Mouse (Mus musculus) kidney, embryonic 15.5 days (tissue): ENCODE measurements around the gene Bdh2. TPM values are rescaled to one million over a fixed set of nuclear protein-coding genes. Genes with fewer than 3 reads are reported as not detected.

Source experiments
- ATAC-seq: fragments of 200-750 bp; cut with Nextera tagmentation; replicated peaks from 2 replicates; pipeline ENCODE4 v1.8.0; 2017; ENCODE audit warnings: moderate TSS enrichment; ENCODE audit not compliant: low FRiP score
- H3K27ac ChIP-seq: fragments of 300-500 bp; sonication (generic); 2 replicates; pipeline ENCODE4 v1.5.1; 2015; ENCODE audit warnings: mild to moderate bottlenecking, inconsistent platforms
- H3K27me3 ChIP-seq: fragments of 300-500 bp; sonication (generic); 2 replicates; pipeline ENCODE4 v1.6.1; 2015; ENCODE audit warnings: inconsistent platforms
- H3K36me3 ChIP-seq: fragments of 300-500 bp; sonication (generic); 2 replicates; pipeline ENCODE4 v1.6.1; 2015; ENCODE audit warnings: inconsistent platforms
- H3K4me1 ChIP-seq: fragments of 300-500 bp; sonication (generic); 2 replicates; pipeline ENCODE4 v1.6.1; 2015; ENCODE audit warnings: inconsistent platforms
- H3K4me2 ChIP-seq: fragments of 300-500 bp; sonication (generic); 2 replicates; pipeline ENCODE4 v1.6.1; 2015; ENCODE audit warnings: moderate library complexity, mild to moderate bottlenecking, inconsistent platforms
- H3K4me3 ChIP-seq: fragments of 300-500 bp; sonication (generic); replicated peaks from 2 replicates; pipeline ENCODE4 v1.5.1; 2015; ENCODE audit warnings: mild to moderate bottlenecking, inconsistent platforms
- H3K9ac ChIP-seq: fragments of 300-500 bp; sonication (generic); 2 replicates; pipeline ENCODE4 v1.6.1; 2015; ENCODE audit warnings: mild to moderate bottlenecking, inconsistent platforms
- H3K9me3 ChIP-seq: fragments of 300-500 bp; sonication (generic); replicated peaks from 2 replicates; pipeline ENCODE4 v1.6.1; 2016; ENCODE audit warnings: inconsistent platforms
- WGBS: fragments of 180-500 bp; shearing (Covaris S2); methylation state at CpG from one replicate; pipeline ENCODE4 v1.1.7; 2015; ENCODE audit warnings: mixed read lengths; 5-methylcytosine and 5-hydroxymethylcytosine counted together
- polyA plus RNA-seq: library from polyadenylated mRNA; unstranded; fragments of >200 nt; fragmentation: Nextera tagmentation; extraction: Ambion mirVana; gene quantifications from 2 replicates; pipeline ENCODE4 v1.2.1, GENCODE M21; 2015

The Bdh2 gene
- polyA plus RNA-seq, 1 experiment from 2014 or later = 25.5 TPM

DNA sequence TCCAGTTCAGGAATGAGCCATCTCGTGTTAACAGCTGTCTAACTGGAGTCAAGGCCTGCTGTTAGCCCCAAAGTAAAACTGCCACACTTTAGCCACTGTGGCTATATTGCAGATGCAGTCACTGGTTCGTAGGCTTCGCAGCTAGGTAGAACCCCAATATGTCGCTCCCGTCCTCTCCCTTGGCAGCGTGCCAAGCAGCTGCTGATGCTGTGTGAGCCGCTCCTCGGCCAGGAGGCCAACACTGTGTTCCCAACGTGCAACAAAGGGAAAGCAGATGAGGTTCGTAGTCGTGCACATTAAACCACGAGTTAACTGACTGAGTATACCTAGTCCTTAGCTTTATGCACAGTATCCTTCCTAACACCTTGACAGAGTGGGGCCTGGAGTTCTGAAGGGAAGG, 8.4 kb upstream of the Bdh2 start:
- WGBS = 82% methylated on average over 12 of the region's 12 CpGs
- H3K4me1 ChIP-seq = no peaks in the 10 kb centered on the region
- no peak overlapping the region for H3K4me2 ChIP-seq
- peaks cover 67% of the 10 kb centered on the region for H3K36me3 ChIP-seq
- no peaks in the 10 kb centered on the region for H3K27me3 ChIP-seq
- no peak for ATAC-seq
- no peak overlapping the region for H3K4me3 ChIP-seq
- no peaks in the 10 kb centered on the region for H3K9me3 ChIP-seq
- no peak overlapping the region for H3K9ac ChIP-seq
- no peak overlapping the region for H3K27ac ChIP-seq

DNA sequence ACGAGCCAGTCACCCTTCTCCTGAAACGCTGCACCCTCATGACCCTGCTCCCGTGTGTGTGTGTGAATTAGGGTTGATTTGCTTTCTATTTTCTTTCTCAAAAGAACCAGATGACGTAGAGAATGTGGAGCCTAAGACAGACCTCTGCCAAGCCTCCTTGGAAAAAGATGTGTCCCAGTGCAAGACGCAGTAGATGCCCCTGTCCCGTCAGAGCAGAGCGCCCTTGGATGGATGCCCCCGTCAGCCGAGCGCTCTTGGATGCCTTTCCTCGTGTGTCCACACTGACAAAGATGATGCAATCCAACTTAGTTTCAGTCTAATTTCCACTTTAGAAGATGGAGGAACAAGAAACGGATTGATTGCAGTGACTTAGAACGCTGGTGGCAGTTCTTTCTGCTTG, 8.0 kb upstream of the Bdh2 start:
- Histone ChIP-seq H3K4me1 (no peaks in the 10 kb centered on the region), H3K27ac (no peak overlapping the region), H3K27me3 (no peaks in the 10 kb centered on the region), H3K36me3 (peaks cover 63% of the 10 kb centered on the region), H3K9me3 (no peaks in the 10 kb centered on the region), H3K9ac (no peak overlapping the region), H3K4me3 (no peak overlapping the region), H3K4me2 (no peak overlapping the region)
- 88% methylated on average over 13 of the region's 13 CpGs for WGBS
- ATAC-seq = no peak

DNA sequence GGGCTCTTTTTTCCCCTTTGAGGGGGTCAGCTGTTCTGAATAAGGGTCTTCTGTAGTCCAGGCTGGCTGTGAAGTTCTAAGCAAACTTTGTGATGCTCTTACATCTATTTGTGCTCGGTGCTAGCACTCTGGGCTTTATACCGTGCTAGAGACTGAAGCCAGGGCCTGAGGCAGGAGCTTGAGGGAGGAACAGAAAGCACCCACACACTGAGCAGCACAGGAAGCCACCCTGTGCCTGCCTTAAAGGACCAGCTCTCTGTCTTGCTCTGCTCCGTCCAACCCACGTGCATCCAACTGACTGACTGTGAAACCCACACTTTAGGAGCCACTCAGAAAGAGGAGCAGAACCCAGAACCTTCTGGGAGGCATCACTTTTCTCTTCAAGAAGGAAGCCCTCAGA, 861 bp upstream of the Bdh2 start:
- Histone ChIP-seq H3K9me3 (no peaks in the 10 kb centered on the region), H3K4me1 (peaks cover 11% of the 10 kb centered on the region), H3K4me3 (no peak overlapping the region), H3K27ac (no peak overlapping the region), H3K4me2 (no peak overlapping the region), H3K27me3 (no peaks in the 10 kb centered on the region), H3K9ac (no peak overlapping the region; the same call in 1 of the 2 replicates), H3K36me3 (peaks cover under 1% of the 10 kb centered on the region; the same call in 1 of the 2 replicates)
- WGBS = 72% methylated on average over 4 of the region's 4 CpGs
- ATAC-seq = peak; percentile 19

DNA sequence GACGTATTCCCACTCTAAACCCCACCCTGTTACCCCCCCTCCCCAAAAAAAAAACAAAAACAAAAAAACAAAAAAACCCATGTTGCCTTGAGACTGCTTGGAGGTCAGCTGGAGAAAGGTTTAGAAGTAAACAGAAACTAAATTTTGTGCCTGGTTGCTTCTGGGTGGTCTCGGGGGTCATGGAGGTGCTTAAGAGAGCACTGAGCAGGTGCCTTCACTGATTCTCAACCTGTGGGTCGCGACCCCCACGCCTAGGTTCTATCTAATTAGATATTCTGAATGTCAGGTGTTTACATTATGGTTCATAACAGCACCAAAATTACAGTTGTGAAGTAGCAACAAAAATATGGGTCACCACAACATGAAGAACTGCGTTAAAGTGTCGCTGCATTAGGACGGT, 680 bp downstream of the Bdh2 start:
- Histone ChIP-seq H3K27me3 (no peaks in the 10 kb centered on the region), H3K4me3 (no peak overlapping the region), H3K4me2 (0 out of 2 replicates have a peak overlapping the region, but pooled peaks have one; percentile 19), H3K9me3 (no peaks in the 10 kb centered on the region), H3K4me1 (peaks cover 11% of the 10 kb centered on the region), H3K27ac (no peak overlapping the region), H3K36me3 (no peaks in the 10 kb centered on the region), H3K9ac (no peak overlapping the region)
- 78% methylated on average over 8 of the region's 8 CpGs for WGBS
- ATAC-seq = no peak

DNA sequence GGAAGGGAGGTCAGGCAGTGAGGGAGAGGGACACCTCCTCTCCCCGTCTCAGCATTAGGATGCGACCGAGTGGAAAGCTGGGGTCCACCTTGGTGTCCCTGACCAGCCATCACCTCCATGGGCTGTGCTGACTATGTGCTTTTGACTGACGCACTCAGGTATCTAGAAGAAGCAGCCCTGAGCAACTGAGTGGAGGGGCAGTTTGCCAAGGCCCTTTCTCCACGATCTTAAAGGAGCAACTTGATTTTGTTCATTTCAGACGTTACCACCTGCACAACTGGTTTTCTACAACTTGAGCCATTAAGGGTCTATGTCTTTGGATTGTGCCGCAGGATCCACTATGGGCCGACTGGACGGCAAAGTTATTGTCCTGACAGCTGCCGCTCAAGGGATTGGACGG, 4.2 kb downstream of the Bdh2 start:
- Histone ChIP-seq H3K4me2 (no peak overlapping the region), H3K4me1 (peaks cover 11% of the 10 kb centered on the region), H3K36me3 (no peaks in the 10 kb centered on the region), H3K9ac (no peak overlapping the region), H3K4me3 (no peak overlapping the region), H3K27ac (no peak overlapping the region), H3K27me3 (no peaks in the 10 kb centered on the region), H3K9me3 (no peaks in the 10 kb centered on the region)
- ATAC-seq = no peak
- WGBS = 84% methylated on average over 11 of the region's 11 CpGs

DNA sequence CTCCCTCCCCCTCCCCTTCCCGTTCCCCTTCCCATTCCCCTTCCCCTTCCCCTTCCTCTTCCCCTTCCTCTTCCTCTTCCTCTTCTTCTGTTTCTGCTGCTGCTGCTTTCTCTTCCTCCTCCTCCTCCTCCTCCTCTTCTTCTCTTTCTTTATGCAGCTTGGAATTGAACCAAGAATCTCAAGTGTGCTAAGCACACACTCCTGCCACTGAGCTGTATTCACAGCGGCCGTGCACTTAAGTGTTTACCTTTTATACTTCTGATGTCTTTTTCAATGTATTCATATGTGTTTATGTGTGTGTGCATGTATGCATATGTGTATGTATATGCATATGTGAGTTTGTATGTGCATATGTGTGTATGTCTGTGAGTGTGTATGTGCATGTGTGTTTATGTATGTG, 4.8 kb downstream of the Bdh2 start:
- Histone ChIP-seq H3K9me3 (no peaks in the 10 kb centered on the region), H3K36me3 (no peaks in the 10 kb centered on the region), H3K4me3 (no peak overlapping the region), H3K4me1 (peaks cover 8% of the 10 kb centered on the region), H3K27me3 (no peaks in the 10 kb centered on the region), H3K9ac (no peak overlapping the region), H3K27ac (no peak overlapping the region), H3K4me2 (no peak overlapping the region)
- no peak for ATAC-seq
- 76% methylated on average over 3 of the region's 3 CpGs for WGBS

DNA sequence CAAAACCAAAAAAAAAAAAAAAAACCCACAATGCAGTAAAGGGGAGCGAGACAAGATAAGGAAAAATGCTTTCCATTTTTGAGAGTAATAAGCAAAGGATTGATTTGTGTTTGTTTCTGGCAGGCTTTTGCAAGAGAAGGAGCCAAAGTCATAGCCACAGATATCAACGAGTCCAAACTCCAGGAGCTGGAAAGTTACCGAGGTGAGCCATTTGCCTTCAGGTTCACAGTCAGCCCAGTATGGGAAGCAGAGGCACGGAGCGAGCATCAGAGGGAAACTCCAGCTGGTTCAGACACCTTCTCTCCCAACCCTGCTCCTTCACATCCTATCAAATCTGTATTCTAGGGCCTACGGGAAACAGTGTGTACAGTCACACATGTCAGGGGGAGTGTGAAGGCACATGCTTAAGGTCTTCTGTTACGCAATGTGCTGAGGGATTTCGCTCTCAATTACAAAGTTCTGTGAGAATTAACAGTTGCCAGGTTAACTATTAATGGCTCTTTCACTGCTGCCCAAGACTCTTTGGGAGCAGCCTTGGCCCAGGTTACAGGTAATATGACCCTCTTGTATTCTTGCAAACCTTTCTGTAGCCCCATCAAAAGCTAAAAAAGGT, 7.2 kb downstream of the Bdh2 start:
- H3K27me3 ChIP-seq = no peaks in the 10 kb centered on the region
- H3K4me2 ChIP-seq = no peak overlapping the region
- WGBS = 69% methylated on average over 8 of the region's 8 CpGs
- H3K9ac ChIP-seq = no peak overlapping the region
- H3K27ac ChIP-seq = peak overlapping the region; percentile 15; the same call in 1 of the 2 replicates
- peak; percentile 63 for ATAC-seq
- H3K9me3 ChIP-seq = no peaks in the 10 kb centered on the region
- H3K4me1 ChIP-seq = no peaks in the 10 kb centered on the region
- H3K4me3 ChIP-seq = no peak overlapping the region
- H3K36me3 ChIP-seq = no peaks in the 10 kb centered on the region

DNA sequence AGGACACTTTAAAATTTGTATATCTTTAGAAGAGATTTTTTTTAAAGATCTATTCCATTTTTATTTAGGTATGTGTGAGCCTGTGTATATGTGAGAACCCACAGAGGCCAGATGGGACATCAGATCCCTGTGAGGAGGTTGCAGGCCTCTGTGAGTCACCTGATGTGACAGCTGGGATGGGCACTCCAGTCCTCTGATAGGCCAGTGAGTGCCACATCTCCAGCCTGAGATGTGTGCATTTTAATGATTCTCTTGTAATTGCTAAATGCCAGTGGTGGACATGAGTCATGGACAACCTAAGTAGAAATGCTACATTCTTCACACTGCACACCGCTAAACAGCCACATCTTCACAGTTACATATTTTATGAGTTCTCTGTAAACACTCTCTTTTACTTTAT, 8.1 kb downstream of the Bdh2 start:
- H3K4me3 ChIP-seq = no peak overlapping the region
- ATAC-seq = no peak
- no peak overlapping the region for H3K4me2 ChIP-seq
- no peaks in the 10 kb centered on the region for H3K36me3 ChIP-seq
- H3K27ac ChIP-seq = no peak overlapping the region
- H3K4me1 ChIP-seq = no peaks in the 10 kb centered on the region
- H3K9me3 ChIP-seq = no peaks in the 10 kb centered on the region
- WGBS = 84% methylated on average over 1 of the region's 1 CpGs
- H3K9ac ChIP-seq = no peak overlapping the region
- no peaks in the 10 kb centered on the region for H3K27me3 ChIP-seq

DNA sequence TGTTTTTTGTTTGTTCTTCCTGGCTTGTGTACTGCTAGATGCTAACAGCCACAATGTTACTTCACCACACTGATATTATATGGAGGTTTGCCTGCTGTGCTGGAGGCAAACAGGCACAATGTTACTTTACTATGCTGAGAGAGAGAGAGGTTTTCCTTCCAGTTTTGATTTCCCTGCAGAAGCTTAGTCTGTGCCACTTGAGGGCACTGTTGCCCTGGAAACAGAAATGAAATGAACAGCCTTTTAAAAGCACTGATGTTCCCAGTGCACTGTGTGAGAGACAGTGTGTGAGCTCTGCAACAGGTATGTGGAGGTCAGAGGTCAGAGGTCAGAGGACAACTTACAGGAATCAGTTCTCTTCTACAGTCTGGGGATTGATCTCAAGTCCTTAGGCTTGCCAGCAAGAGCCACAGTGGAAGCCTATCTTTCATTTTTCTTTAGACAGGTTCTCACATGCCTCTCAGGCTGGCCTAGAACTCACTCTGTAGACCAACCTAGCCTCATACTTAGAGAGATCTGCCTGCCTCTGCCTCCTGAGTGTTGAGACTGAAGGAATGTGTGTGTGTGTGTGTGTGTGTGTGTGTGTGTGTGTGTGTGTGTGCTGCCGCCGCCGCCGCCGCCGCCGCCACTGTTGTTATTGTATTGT, 9.4 kb downstream of the Bdh2 start:
- Histone ChIP-seq H3K36me3 (no peaks in the 10 kb centered on the region), H3K9me3 (no peaks in the 10 kb centered on the region), H3K27ac (no peak overlapping the region), H3K4me1 (no peaks in the 10 kb centered on the region), H3K4me2 (no peak overlapping the region), H3K4me3 (no peak overlapping the region), H3K27me3 (no peaks in the 10 kb centered on the region), H3K9ac (no peak overlapping the region)
- peak; percentile 72 for ATAC-seq
- WGBS = 97% methylated on average over 4 of the region's 7 CpGs

DNA sequence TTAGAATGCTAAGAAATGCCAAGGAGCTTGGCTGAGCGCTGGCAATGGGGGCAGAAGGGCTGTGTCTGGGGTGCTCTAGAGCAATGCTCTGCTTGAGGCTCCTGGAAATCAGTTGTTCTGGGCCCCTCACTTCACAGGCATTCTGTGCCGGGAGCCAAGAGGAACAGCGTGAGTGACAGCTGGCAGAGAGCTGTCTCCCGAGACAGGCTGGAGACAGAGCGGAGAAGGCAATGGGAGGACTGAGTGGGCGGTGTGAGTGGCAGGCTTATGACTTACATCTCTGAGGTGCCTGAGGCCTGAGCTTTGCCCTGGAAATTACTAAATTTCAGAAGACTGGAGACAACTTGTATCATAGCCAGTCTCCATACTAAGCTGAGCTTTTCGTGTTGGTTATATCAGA, 12.7 kb downstream of the Bdh2 start:
- Histone ChIP-seq H3K27me3 (no peaks in the 10 kb centered on the region), H3K36me3 (no peaks in the 10 kb centered on the region), H3K4me2 (no peak overlapping the region), H3K27ac (no peak overlapping the region), H3K9me3 (no peaks in the 10 kb centered on the region), H3K4me3 (no peak overlapping the region), H3K4me1 (no peaks in the 10 kb centered on the region), H3K9ac (0 out of 2 replicates have a peak overlapping the region, but pooled peaks have one; percentile 1)
- no peak for ATAC-seq
- 51% methylated on average over 7 of the region's 7 CpGs for WGBS

DNA sequence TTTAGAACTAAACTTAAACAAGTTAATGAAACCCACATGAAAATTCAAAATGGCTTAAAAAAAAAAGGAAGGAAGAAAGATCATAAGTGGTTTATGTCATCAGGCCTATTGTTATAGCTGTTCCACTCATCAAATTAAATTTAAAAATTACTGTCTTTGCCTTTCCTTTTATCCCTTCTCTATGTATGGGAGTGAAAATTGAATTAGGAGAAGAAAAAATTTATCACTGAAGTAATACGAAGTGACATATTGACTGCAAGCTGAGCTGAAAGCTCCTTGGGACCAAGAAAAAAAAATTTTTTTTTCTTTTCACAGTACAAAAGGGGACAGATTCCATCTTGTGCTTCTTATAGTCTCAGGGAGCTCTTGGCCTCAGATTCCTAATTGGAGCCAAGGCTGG, 14.5 kb downstream of the Bdh2 start:
- no peak overlapping the region for H3K4me3 ChIP-seq
- no peak for ATAC-seq
- H3K36me3 ChIP-seq = no peaks in the 10 kb centered on the region
- no peaks in the 10 kb centered on the region for H3K9me3 ChIP-seq
- H3K4me2 ChIP-seq = no peak overlapping the region
- WGBS = 87% methylated on average over 1 of the region's 1 CpGs
- H3K27ac ChIP-seq = no peak overlapping the region
- no peaks in the 10 kb centered on the region for H3K4me1 ChIP-seq
- H3K9ac ChIP-seq = no peak overlapping the region
- H3K27me3 ChIP-seq = no peaks in the 10 kb centered on the region

DNA sequence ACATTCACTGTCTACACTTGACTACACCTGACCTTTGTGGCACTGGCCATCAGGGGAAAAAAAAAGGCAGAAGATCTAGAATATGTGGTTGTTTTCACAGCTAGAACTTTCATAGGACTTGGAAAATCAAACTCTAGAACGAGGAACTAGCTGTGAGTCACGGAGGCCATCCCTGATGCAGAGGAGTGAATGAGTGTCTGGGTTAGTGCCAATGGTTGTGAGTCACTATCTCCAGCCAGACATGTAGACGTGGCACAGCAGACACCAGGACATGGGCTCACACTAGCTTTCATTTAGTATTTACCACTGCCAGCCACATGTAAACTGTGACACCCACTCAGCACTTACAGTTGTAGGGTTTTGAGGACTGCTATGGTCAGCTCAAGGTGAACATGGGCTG, 17.5 kb downstream of the Bdh2 start:
- no peaks in the 10 kb centered on the region for H3K27me3 ChIP-seq
- H3K27ac ChIP-seq = no peak overlapping the region
- H3K4me1 ChIP-seq = no peaks in the 10 kb centered on the region
- no peaks in the 10 kb centered on the region for H3K36me3 ChIP-seq
- no peak for ATAC-seq
- no peak overlapping the region for H3K4me3 ChIP-seq
- no peak overlapping the region for H3K9ac ChIP-seq
- no peak overlapping the region for H3K4me2 ChIP-seq
- no peaks in the 10 kb centered on the region for H3K9me3 ChIP-seq
- 87% methylated on average over 3 of the region's 3 CpGs for WGBS

DNA sequence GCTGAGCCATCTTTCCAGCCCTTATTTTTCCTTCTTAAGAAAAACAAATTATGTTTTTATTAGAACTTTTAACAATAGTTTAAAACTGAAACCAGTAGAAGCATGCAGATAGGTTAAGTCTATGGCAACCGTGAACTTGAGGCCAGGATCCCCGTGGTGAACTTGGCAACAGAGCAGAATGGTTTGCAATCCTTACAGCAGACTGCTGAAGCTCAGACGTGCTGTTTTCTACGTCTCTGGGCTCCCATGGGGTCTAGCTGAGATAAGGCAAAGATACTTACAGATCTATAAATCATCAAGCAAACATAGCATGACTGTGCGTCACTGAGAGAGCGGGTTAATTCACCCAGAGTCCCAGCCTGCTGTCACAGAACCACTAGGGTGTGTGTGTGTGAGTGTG, 19.1 kb downstream of the Bdh2 start:
- ATAC-seq = no peak
- H3K27ac ChIP-seq = no peak overlapping the region
- no peaks in the 10 kb centered on the region for H3K36me3 ChIP-seq
- H3K27me3 ChIP-seq = no peaks in the 10 kb centered on the region
- peaks cover 2% of the 10 kb centered on the region; the same call in 1 of the 2 replicates for H3K4me1 ChIP-seq
- 50% methylated on average over 6 of the region's 6 CpGs for WGBS
- no peak overlapping the region for H3K9ac ChIP-seq
- no peaks in the 10 kb centered on the region for H3K9me3 ChIP-seq
- H3K4me2 ChIP-seq = no peak overlapping the region
- H3K4me3 ChIP-seq = no peak overlapping the region
